Mouse (Mus musculus) kidney, embryonic 14.5 days (tissue): ENCODE data around the gene Zbbx. TPM values are rescaled to one million over a fixed set of nuclear protein-coding genes. Genes with fewer than 3 reads are reported as not detected.

Experiments
- polyA plus RNA-seq: library from polyadenylated mRNA; unstranded; fragments of >200 nt; fragmentation: Nextera tagmentation; extraction: Ambion mirVana; gene quantifications from 2 replicates; pipeline ENCODE4 v1.2.1, GENCODE M21; 2014

The Zbbx gene
- polyA plus RNA-seq, 1 experiment from 2014 or later: not detected

Other genes starting within 250 kb of the Zbbx start
- not detected in 2 replicates for gene Serpini2, start 105.0 kb upstream of the Zbbx start, polyA plus RNA-seq